Mouse (Mus musculus): ENCODE results near the gene Gm4871. TPM values are rescaled to one million over a fixed set of nuclear protein-coding genes. Genes with fewer than 3 reads are reported as not detected.
"Not testable (repeated sequence)": the region's sequence is repeated elsewhere in the genome, so short reads cannot be mapped to it uniquely, and the experiment has no call there.

The Gm4871 gene
- polyA plus RNA-seq, 1 experiment from 2014 or later = not detected

- 13% methylated on average over 1 of the region's 1 CpGs for WGBS (ENCODE audit: missing documents)
- not testable (repeated sequence) for H3K27ac ChIP-seq; H3K36me3 ChIP-seq (ENCODE audit: inconsistent target); H3K79me2 ChIP-seq (ENCODE audit: inconsistent target); H3K4me3 ChIP-seq (ENCODE audit: inconsistent target)
These were observed 12.3 kb downstream of the Gm4871 start for GRCm38 (mm10) chr5:145020254-145020653.

- not testable (repeated sequence) for H3K79me2 ChIP-seq (ENCODE audit: inconsistent target); H3K27ac ChIP-seq; H3K36me3 ChIP-seq (ENCODE audit: inconsistent target); H3K4me3 ChIP-seq (ENCODE audit: inconsistent target)
- WGBS (ENCODE audit: missing documents) = no CpG with 5 or more reads among the region's 2 CpGs
These were observed 15.8 kb downstream of the Gm4871 start for GRCm38 (mm10) chr5:145016761-145017160.

GRCm38 (mm10) chr5:145014278-145014677 is 18.3 kb downstream of the Gm4871 start:
- H3K36me3 ChIP-seq (ENCODE audit: inconsistent target) = no peaks in the 10 kb centered on the region
- no peaks in the 10 kb centered on the region for H3K79me2 ChIP-seq (ENCODE audit: inconsistent target)
- H3K4me3 ChIP-seq (ENCODE audit: inconsistent target) = no peak overlapping the region
- WGBS (ENCODE audit: missing documents) = 88% methylated on average over 1 of the region's 1 CpGs
- H3K27ac ChIP-seq = no peak overlapping the region

- WGBS (ENCODE audit: missing documents) = 91% methylated on average over 13 of the region's 15 CpGs
These were observed 23.5 kb downstream of the Gm4871 start for GRCm38 (mm10) chr5:145008878-145009659.

GRCm38 (mm10) chr5:145005596-145005995 is 27.0 kb downstream of the Gm4871 start:
- H3K4me3 ChIP-seq (ENCODE audit: inconsistent target) = no peak overlapping the region
- WGBS (ENCODE audit: missing documents) = 66% methylated on average over 6 of the region's 6 CpGs
- H3K36me3 ChIP-seq (ENCODE audit: inconsistent target) = no peaks in the 10 kb centered on the region

More at GRCm38 (mm10) chr5:145008878-145009659, 23.5 kb downstream of the Gm4871 start:
- no peak overlapping the region for H3K4me3 ChIP-seq (ENCODE audit: inconsistent target)
- H3K79me2 ChIP-seq (ENCODE audit: inconsistent target) = no peaks in the 10 kb centered on the region
- no peaks in the 10 kb centered on the region for H3K36me3 ChIP-seq (ENCODE audit: inconsistent target)
- no peak overlapping the region for H3K27ac ChIP-seq

GRCm38 (mm10) chr5:145004495-145004894 is 28.1 kb downstream of the Gm4871 start:
- WGBS (ENCODE audit: missing documents) = 89% methylated on average over 9 of the region's 9 CpGs
- H3K4me3 ChIP-seq (ENCODE audit: inconsistent target) = no peak overlapping the region
- no peaks in the 10 kb centered on the region for H3K36me3 ChIP-seq (ENCODE audit: inconsistent target)
- H3K79me2 ChIP-seq (ENCODE audit: inconsistent target) = no peaks in the 10 kb centered on the region
- no peak overlapping the region for H3K27ac ChIP-seq

More at GRCm38 (mm10) chr5:145005596-145005995, 27.0 kb downstream of the Gm4871 start:
- Histone ChIP-seq H3K79me2 (ENCODE audit: inconsistent target) (no peaks in the 10 kb centered on the region), H3K27ac (no peak overlapping the region)

- no peaks in the 10 kb centered on the region for H3K36me3 ChIP-seq (ENCODE audit: inconsistent target)
- H3K27ac ChIP-seq = no peak overlapping the region
- H3K79me2 ChIP-seq (ENCODE audit: inconsistent target) = no peaks in the 10 kb centered on the region
- H3K4me3 ChIP-seq (ENCODE audit: inconsistent target) = no peak overlapping the region
- 92% methylated on average over 3 of the region's 3 CpGs for WGBS (ENCODE audit: missing documents)
These were observed 29.2 kb downstream of the Gm4871 start for GRCm38 (mm10) chr5:145003362-145003761.

- whole genome bisulfite sequencing (ENCODE audit: missing documents) = 90% methylated on average over 2 of the region's 2 CpGs
- H3K36me3 ChIP-seq (ENCODE audit: inconsistent target) = no peaks in the 10 kb centered on the region
- no peak overlapping the region for H3K4me3 ChIP-seq (ENCODE audit: inconsistent target)
- no peaks in the 10 kb centered on the region for H3K79me2 ChIP-seq (ENCODE audit: inconsistent target)
- no peak overlapping the region for H3K27ac ChIP-seq
These were observed 34.1 kb downstream of the Gm4871 start for GRCm38 (mm10) chr5:144998491-144998890.

GRCm38 (mm10) chr5:144990481-144990880 is 42.1 kb downstream of the Gm4871 start:
- H3K79me2 ChIP-seq (ENCODE audit: inconsistent target) = no peaks in the 10 kb centered on the region
- WGBS (ENCODE audit: missing documents) = 91% methylated on average over 5 of the region's 5 CpGs
- H3K4me3 ChIP-seq (ENCODE audit: inconsistent target) = no peak overlapping the region
- no peak overlapping the region for H3K27ac ChIP-seq
- no peaks in the 10 kb centered on the region for H3K36me3 ChIP-seq (ENCODE audit: inconsistent target)

GRCm38 (mm10) chr5:144990051-144990450 is 42.5 kb downstream of the Gm4871 start:
- Histone ChIP-seq H3K36me3 (ENCODE audit: inconsistent target) (no peaks in the 10 kb centered on the region), H3K4me3 (ENCODE audit: inconsistent target) (no peak overlapping the region), H3K79me2 (ENCODE audit: inconsistent target) (no peaks in the 10 kb centered on the region), H3K27ac (no peak overlapping the region)
- 92% methylated on average over 1 of the region's 2 CpGs for WGBS (ENCODE audit: missing documents)

GRCm38 (mm10) chr5:144989061-144989405 is 43.5 kb downstream of the Gm4871 start:
- WGBS (ENCODE audit: missing documents) = 90% methylated on average over 4 of the region's 4 CpGs
- Histone ChIP-seq H3K36me3 (ENCODE audit: inconsistent target) (no peaks in the 10 kb centered on the region), H3K27ac (no peak overlapping the region), H3K4me3 (ENCODE audit: inconsistent target) (no peak overlapping the region), H3K79me2 (ENCODE audit: inconsistent target) (no peaks in the 10 kb centered on the region)

GRCm38 (mm10) chr5:144988340-144989060 is 44.1 kb downstream of the Gm4871 start:
- no peaks in the 10 kb centered on the region for H3K79me2 ChIP-seq (ENCODE audit: inconsistent target)
- H3K27ac ChIP-seq = no peak overlapping the region
- H3K4me3 ChIP-seq (ENCODE audit: inconsistent target) = no peak overlapping the region
- WGBS (ENCODE audit: missing documents) = 55% methylated on average over 6 of the region's 9 CpGs
- no peaks in the 10 kb centered on the region for H3K36me3 ChIP-seq (ENCODE audit: inconsistent target)

GRCm38 (mm10) chr5:144987561-144987960 is 45.0 kb downstream of the Gm4871 start:
- H3K36me3 ChIP-seq (ENCODE audit: inconsistent target) = no peaks in the 10 kb centered on the region
- H3K4me3 ChIP-seq (ENCODE audit: inconsistent target) = no peak overlapping the region
- no peak overlapping the region for H3K27ac ChIP-seq
- 90% methylated on average over 10 of the region's 13 CpGs for WGBS (ENCODE audit: missing documents)
- H3K79me2 ChIP-seq (ENCODE audit: inconsistent target) = no peaks in the 10 kb centered on the region

- no peak overlapping the region for H3K4me3 ChIP-seq (ENCODE audit: inconsistent target)
- WGBS (ENCODE audit: missing documents) = 96% methylated on average over 5 of the region's 5 CpGs
- H3K79me2 ChIP-seq (ENCODE audit: inconsistent target) = no peaks in the 10 kb centered on the region
- no peak overlapping the region for H3K27ac ChIP-seq
- no peaks in the 10 kb centered on the region for H3K36me3 ChIP-seq (ENCODE audit: inconsistent target)
These were observed 47.7 kb downstream of the Gm4871 start for GRCm38 (mm10) chr5:144984839-144985238.

- WGBS (ENCODE audit: missing documents) = 94% methylated on average over 3 of the region's 3 CpGs
- no peaks in the 10 kb centered on the region for H3K79me2 ChIP-seq (ENCODE audit: inconsistent target)
- H3K4me3 ChIP-seq (ENCODE audit: inconsistent target) = no peak overlapping the region
- H3K27ac ChIP-seq = no peak overlapping the region
- no peaks in the 10 kb centered on the region for H3K36me3 ChIP-seq (ENCODE audit: inconsistent target)
These were observed 49.3 kb downstream of the Gm4871 start for GRCm38 (mm10) chr5:144983227-144983626.

Measured in macrophage (primary cell).